Mouse (Mus musculus) heart, embryonic 14.5 days (tissue): ENCODE data around the gene Olfr786. TPM values are rescaled to one million over a fixed set of nuclear protein-coding genes. Genes with fewer than 3 reads are reported as not detected.

Source experiments
- ATAC-seq: fragments of 200-750 bp; cut with Nextera tagmentation; 2 replicates; pipeline ENCODE4 v1.8.0; 2017; ENCODE audit warnings: low read depth, moderate TSS enrichment; ENCODE audit not compliant: insufficient number of reproducible peaks, insufficient read depth, low FRiP score
- H3K27ac ChIP-seq, 2 experiments: fragments of 200-500 bp in 1 of 2; fragments of 300-500 bp in 1 of 2; sonication (generic) in 1 of 2; replicated peaks in 1 of 2; 2 replicates each; pipeline ENCODE4 v1.5.1; 2012 to 2014; ENCODE audit warnings: low read depth in 2 of 2, low read length in 2 of 2, control low read depth in 1 of 2, mild to moderate bottlenecking in 1 of 2, mixed read lengths in 1 of 2; ENCODE audit not compliant: control insufficient read depth in 1 of 2, insufficient read depth in 1 of 2
- H3K27me3 ChIP-seq: fragments of 300-500 bp; sonication (generic); 2 replicates; pipeline ENCODE4 v1.6.1; 2014; ENCODE audit warnings: mild to moderate bottlenecking, low read length, control low read depth; ENCODE audit not compliant: control insufficient read depth, insufficient read depth
- H3K36me3 ChIP-seq: fragments of 300-500 bp; sonication (generic); 2 replicates; pipeline ENCODE4 v1.6.1; 2014; ENCODE audit warnings: mild to moderate bottlenecking, control low read depth, low read length, mixed read lengths; ENCODE audit not compliant: control insufficient read depth, insufficient read depth
- H3K4me1 ChIP-seq, 2 experiments: fragments of 200-500 bp in 1 of 2; fragments of 300-500 bp in 1 of 2; sonication (generic) in 1 of 2; 2 replicates each; pipeline ENCODE4 v1.6.1; 2012 to 2014; ENCODE audit warnings: low read length in 2 of 2, control low read depth in 1 of 2, mixed read lengths in 1 of 2; ENCODE audit not compliant: control insufficient read depth in 2 of 2, insufficient read depth in 2 of 2
- H3K4me2 ChIP-seq: fragments of 300-500 bp; sonication (generic); 2 replicates; pipeline ENCODE4 v1.6.1; 2014; ENCODE audit warnings: mild to moderate bottlenecking, low read length
- H3K4me3 ChIP-seq, 2 experiments: fragments of 200-500 bp in 1 of 2; fragments of 300-500 bp in 1 of 2; sonication (generic) in 1 of 2; 2 replicates each; pipeline ENCODE4 v1.5.1; 2012 to 2014; ENCODE audit warnings: low read length in 2 of 2, mild to moderate bottlenecking in 2 of 2, control low read depth in 1 of 2, low read depth in 1 of 2, moderate library complexity in 1 of 2; ENCODE audit not compliant: control insufficient read depth in 1 of 2, insufficient read depth in 1 of 2
- H3K9ac ChIP-seq: fragments of 300-500 bp; sonication (generic); 2 replicates; pipeline ENCODE4 v1.6.1; 2014; ENCODE audit warnings: mild to moderate bottlenecking, low read length
- H3K9me3 ChIP-seq: fragments of 300-500 bp; sonication (generic); 2 replicates; pipeline ENCODE4 v1.6.1; 2016; ENCODE audit warnings: low read length, control low read depth; ENCODE audit not compliant: control insufficient read depth
- WGBS: fragments of 180-500 bp; shearing (Covaris S2); extraction: QIAGEN DNeasy Blood & Tissue Kit; methylation state at CpG from one replicate; pipeline ENCODE4 v1.1.7; 2014; 5-methylcytosine and 5-hydroxymethylcytosine counted together
- polyA plus RNA-seq: library from polyadenylated mRNA; unstranded; fragments of >200 nt; fragmentation: Nextera tagmentation; extraction: Ambion mirVana; gene quantifications from 2 replicates; pipeline ENCODE4 v1.2.1, GENCODE M21; 2014

Gene Olfr786
- not detected in 2 replicates for polyA plus RNA-seq

- Histone ChIP-seq H3K36me3 (no peaks in the 10 kb centered on the region), H3K4me1 (no peaks in the 10 kb centered on the region), H3K9ac (no peak within 1 kb of the TSS), H3K4me3 (no peak within 1 kb of the TSS), H3K27me3 (no peaks in the 10 kb centered on the region), H3K27ac (no peak within 1 kb of the TSS), H3K4me2 (no peak within 1 kb of the TSS), H3K9me3 (no peaks in the 10 kb centered on the region)
- no peak for ATAC-seq
These were observed at the start of gene Olfr786 for GRCm38 (mm10) chr10:129427006-129427405. Gene Olfr786, plus strand, starts transcription at chr10:129427306.

DNA sequence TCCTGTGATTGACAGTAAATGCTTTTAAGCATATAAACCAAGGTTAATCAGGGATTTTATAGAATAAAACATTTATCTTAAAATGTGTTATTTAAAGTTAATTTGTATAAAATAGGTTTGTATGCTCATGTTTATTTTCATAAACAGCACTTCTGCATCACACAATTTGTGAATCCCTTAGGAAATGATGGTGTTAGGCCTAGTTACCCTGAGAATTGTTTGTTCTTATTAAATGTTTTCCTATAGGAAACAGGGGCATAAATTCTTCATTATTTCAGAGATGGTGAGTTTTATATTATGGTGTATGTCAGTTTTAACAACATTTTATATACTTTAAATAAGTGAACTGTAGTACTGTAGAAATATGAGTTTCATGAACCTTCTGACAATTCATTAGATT is 43.3 kb upstream of the Olfr786 start, which contains the start of gene Olfr784:
TSS of gene Olfr784 (plus strand) at position 301 of the 400 bp plus-strand sequence.
- Histone ChIP-seq H3K36me3 (no peaks in the 10 kb centered on the region), H3K27me3 (no peaks in the 10 kb centered on the region), H3K4me3 (no peak within 1 kb of the TSS), H3K4me2 (no peak within 1 kb of the TSS), H3K27ac (no peak within 1 kb of the TSS), H3K9ac (no peak within 1 kb of the TSS), H3K9me3 (no peaks in the 10 kb centered on the region), H3K4me1 (no peaks in the 10 kb centered on the region)
- no peak for ATAC-seq

- Histone ChIP-seq H3K4me2 (no peak overlapping the region), H3K27ac (no peak overlapping the region), H3K27me3 (no peaks in the 10 kb centered on the region), H3K4me1 (no peaks in the 10 kb centered on the region), H3K4me3 (no peak overlapping the region), H3K9me3 (no peaks in the 10 kb centered on the region), H3K36me3 (no peaks in the 10 kb centered on the region), H3K9ac (no peak overlapping the region)
- no peak for ATAC-seq
- WGBS, result 47% methylated on average over 5 of the region's 5 CpGs
These were observed 26.2 kb upstream of the Olfr786 start for GRCm38 (mm10) chr10:129400892-129401291.

DNA sequence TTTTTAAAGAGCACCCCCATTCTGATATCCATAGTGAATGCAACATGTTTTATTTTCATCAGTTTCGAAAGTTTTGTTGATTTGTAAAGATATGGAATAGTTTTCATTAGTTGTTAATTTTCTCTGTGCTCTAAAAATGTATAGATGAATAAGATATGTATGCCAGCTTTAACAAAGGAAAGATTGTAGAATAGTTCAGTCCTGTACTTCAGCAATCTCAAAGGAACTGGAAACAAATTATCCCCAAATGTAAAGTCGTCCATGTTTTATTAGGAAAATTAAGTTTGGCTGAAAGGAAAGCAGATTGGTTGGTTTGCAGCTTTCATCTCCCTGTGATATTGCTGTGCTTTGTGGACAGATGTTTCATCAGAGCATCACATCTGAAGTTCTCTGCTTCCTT is 22.0 kb upstream of the Olfr786 start, which contains the start of gene Olfr785:
TSS of gene Olfr785 (plus strand) at position 301 of the 400 bp plus-strand sequence.
- 47% methylated on average over 2 of the region's 2 CpGs for WGBS

DNA sequence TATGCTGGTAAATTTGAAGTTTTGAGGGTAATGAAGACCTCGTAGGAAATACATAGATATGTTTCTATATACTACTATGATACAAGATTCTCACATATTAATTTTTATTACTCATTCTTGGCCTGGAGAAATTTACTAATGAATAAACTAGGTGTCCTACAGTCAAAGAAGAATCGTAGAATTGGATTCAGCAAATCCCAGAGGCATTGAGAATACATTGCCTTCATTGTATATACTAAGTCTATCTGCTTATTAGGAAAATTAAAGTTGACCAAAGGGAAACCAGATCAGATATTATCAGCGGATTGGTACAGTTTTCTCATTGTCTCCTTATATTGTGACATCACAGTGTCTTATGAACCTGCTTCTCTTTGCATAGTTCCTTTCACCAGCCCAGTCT is 34.5 kb downstream of the Olfr786 start, which contains the start of gene Olfr787:
TSS of gene Olfr787 (plus strand) at position 301 of the 400 bp plus-strand sequence.
- Histone ChIP-seq H3K9ac (no peak within 1 kb of the TSS), H3K27ac (no peak within 1 kb of the TSS), H3K27me3 (no peaks in the 10 kb centered on the region), H3K9me3 (no peaks in the 10 kb centered on the region), H3K4me3 (no peak within 1 kb of the TSS), H3K4me2 (no peak within 1 kb of the TSS), H3K4me1 (no peaks in the 10 kb centered on the region), H3K36me3 (no peaks in the 10 kb centered on the region)
- WGBS, result 63% methylated on average over 3 of the region's 3 CpGs
- ATAC-seq, result no peak

More for the DNA sequence above, 22.0 kb upstream of the Olfr786 start, which contains the start of gene Olfr785:
- Histone ChIP-seq H3K4me3 (no peak within 1 kb of the TSS), H3K4me1 (no peaks in the 10 kb centered on the region), H3K36me3 (no peaks in the 10 kb centered on the region), H3K9me3 (no peaks in the 10 kb centered on the region), H3K4me2 (no peak within 1 kb of the TSS), H3K27me3 (no peaks in the 10 kb centered on the region), H3K9ac (no peak within 1 kb of the TSS), H3K27ac (no peak within 1 kb of the TSS)
- no peak for ATAC-seq

- Histone ChIP-seq H3K4me2 (no peak within 1 kb of the TSS), H3K27ac (no peak within 1 kb of the TSS), H3K36me3 (no peaks in the 10 kb centered on the region), H3K4me3 (no peak within 1 kb of the TSS), H3K27me3 (no peaks in the 10 kb centered on the region), H3K9ac (no peak within 1 kb of the TSS), H3K9me3 (no peaks in the 10 kb centered on the region), H3K4me1 (no peaks in the 10 kb centered on the region)
- no peak for ATAC-seq
These were observed 43.6 kb downstream of the Olfr786 start, which contains the start of gene Olfr788 for GRCm38 (mm10) chr10:129470698-129471097. Gene Olfr788, plus strand, starts transcription at chr10:129470998.

DNA sequence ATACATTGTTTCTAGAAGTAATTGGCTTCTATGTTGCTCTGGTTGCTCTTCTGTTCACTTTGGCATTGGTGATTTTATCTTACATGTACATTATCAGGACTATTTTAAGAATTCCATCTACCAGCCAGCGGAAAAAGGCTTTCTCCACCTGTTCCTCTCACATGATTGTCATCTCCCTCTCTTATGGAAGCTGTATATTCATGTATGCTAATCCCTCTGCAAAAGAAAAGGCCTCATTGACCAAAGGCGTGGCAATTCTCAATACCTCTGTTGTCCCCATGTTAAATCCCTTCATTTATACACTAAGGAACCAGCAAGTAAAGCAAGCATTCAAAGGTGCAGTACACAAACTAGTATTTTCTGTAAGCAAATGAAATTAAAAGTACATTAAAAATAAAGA is 46.1 kb downstream of the Olfr786 start:
- H3K9me3 ChIP-seq, result no peaks in the 10 kb centered on the region
- H3K4me1 ChIP-seq, result no peaks in the 10 kb centered on the region
- H3K4me2 ChIP-seq, result no peak overlapping the region
- H3K4me3 ChIP-seq, result no peak overlapping the region
- no peak overlapping the region for H3K27ac ChIP-seq
- H3K9ac ChIP-seq, result no peak overlapping the region
- H3K36me3 ChIP-seq, result no peaks in the 10 kb centered on the region
- no peaks in the 10 kb centered on the region for H3K27me3 ChIP-seq
- no peak for ATAC-seq
- WGBS, result 55% methylated on average over 2 of the region's 2 CpGs

GRCm38 (mm10) chr10:129473723-129474122 is 46.6 kb downstream of the Olfr786 start:
- no peaks in the 10 kb centered on the region for H3K4me1 ChIP-seq
- H3K9me3 ChIP-seq, result no peaks in the 10 kb centered on the region
- H3K36me3 ChIP-seq, result no peaks in the 10 kb centered on the region
- no peak for ATAC-seq
- H3K9ac ChIP-seq, result no peak overlapping the region
- no peak overlapping the region for H3K4me2 ChIP-seq
- no peak overlapping the region for H3K27ac ChIP-seq
- no peaks in the 10 kb centered on the region for H3K27me3 ChIP-seq
- no peak overlapping the region for H3K4me3 ChIP-seq
